Mouse (Mus musculus) adrenal gland, adult 2 months (tissue): ENCODE measurements around the gene Muc4. TPM values are rescaled to one million over a fixed set of nuclear protein-coding genes. Genes with fewer than 3 reads are reported as not detected.

Experiments used
- DNase-seq: peaks from one replicate; pipeline ENCODE4 v3.0.0; 2021
- polyA plus RNA-seq: library from polyadenylated mRNA; depleted of rRNA; stranded (reverse); fragments of >200 nt; gene quantifications from 2 replicates; pipeline ENCODE4 v1.2.3, GENCODE M21; 2012
- total RNA-seq, 2 experiments: library from RNA; stranded (reverse); gene quantifications; 2 replicates each; pipeline ENCODE4 v1.2.3; 2021

Gene Muc4
- total and polyA plus RNA-seq, 3 experiments: not detected

DNA sequence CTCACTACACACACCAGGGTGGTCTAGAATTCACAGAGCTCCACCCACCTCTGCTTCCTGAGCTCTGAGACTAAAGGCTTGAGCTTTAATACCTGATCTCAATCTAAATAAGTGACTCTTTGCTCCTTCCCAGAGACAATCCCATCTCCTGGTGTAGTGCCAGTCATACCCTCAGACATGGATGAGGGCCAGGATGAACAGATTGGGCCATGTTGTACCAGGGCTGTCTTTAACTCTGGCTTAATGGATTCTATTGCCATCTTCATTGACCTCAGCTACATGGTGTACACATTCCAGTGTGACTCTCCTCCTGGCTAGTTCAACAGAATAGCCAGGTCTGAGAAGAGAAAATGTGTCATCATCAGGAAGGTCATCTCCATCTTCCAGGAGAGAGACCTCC, 9.2 kb upstream of the Muc4 start:
- no peak for DNase-seq

DNA sequence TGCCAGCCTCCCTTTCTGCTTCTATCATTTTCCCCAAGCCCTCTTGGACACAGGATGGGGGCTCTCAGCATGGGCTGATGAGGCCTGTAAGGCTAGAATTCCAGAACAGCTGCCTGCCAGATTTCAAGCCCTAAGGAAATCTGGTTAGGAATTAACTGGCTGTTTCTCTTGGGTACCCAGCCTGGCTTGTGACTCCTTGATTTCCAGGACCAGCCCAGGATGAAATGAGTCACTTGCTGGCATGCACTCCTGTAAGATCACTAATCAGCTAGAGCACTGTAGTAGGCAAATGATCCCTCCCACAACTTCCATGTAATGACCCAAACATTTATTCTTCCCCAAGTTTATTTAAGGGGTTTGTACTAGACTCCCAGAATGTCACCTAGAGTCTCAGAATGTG, 7.4 kb upstream of the Muc4 start:
- DNase-seq: peak; percentile 49

DNA sequence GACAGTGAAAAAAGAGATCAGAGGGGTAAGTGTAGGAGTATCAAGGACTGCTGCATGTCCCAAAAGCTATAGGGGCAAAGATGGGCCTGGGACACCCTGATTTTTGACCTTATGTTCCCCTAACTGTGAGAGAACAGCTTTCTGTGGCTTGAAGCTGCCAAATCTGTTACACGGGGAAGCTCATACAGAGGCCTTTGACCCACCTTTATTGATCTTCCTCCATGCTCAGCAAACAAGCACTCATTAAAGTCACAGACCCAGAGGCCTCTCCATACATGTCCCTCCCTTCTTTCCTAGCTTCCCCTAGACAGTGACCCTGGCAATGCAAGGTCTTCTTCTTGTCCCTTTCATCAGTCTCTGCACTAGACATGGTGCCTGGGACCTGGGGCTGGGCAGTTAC, 7.0 kb upstream of the Muc4 start:
- no peak for DNase-seq

DNA sequence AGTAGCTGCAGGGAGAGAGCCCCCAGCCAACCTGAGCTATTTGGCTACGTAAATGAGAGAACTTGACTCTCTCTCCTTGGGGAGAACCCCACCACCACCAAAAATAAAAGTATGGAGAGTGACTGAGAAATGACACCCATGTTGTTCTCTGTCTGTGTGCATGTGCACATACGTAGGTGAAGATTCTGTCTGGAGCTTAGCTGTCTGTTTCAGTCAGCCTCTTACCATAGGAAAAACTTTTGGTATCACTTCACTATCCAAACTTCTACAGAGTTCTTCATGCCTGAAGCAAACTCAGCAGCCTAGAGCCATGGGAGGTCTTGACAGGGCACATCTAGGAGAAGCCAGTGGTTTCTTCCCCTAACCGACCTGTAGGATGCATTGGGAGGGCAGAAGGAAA, 2.5 kb upstream of the Muc4 start:
- no peak for DNase-seq

DNA sequence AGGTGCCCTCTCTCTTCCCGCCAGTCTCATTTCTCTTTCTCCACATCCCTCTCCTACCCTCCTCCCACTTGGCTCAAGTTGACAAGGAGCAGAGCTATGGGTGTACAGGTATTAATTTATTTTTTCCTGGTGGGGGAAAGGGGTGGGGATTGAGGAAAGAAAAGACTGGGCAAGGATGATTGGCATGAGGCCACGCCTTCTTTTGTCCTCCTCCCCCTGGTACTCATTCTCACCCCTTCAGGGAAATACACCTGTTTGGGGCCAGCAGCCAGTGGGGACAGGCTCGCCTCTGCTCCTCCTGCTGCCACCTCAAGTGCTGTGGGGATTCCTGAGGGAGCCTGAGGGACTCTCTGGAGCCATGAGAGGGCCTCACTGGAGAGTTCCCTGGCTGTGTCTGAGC, 336 bp downstream of the Muc4 start:
- DNase-seq: no peak

DNA sequence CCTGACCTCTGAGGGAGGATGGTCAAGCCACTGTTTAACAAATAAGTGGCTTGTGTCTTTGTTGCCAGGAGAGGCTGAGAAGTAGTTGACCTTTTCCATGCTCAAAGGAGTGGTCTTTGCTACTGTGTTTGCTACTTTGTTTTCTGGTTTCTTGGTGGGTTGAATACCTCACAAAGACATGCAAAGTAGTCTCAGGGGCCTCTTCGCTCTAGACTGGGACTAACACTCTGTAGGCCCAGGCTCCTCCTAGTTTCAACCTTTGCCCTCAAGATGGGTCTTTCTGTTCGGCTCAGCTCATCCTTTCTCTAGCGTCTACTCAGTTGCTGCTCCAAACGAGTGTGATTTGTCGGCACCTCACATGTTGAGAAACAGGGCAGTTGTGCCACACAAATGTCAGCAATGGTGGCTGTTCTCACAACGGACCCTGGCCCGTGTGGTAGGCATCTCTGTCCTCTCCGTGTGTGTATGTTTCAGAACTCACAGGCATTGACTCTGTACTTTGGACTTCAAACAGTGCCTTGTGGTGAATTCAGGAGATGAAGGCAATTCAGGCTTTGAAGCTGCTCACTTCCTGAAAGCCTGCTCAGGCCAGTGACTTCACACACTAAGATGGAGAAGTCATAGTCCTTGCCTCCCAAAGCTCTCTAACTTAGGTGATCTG, 4.4 kb downstream of the Muc4 start:
- DNase-seq: no peak

DNA sequence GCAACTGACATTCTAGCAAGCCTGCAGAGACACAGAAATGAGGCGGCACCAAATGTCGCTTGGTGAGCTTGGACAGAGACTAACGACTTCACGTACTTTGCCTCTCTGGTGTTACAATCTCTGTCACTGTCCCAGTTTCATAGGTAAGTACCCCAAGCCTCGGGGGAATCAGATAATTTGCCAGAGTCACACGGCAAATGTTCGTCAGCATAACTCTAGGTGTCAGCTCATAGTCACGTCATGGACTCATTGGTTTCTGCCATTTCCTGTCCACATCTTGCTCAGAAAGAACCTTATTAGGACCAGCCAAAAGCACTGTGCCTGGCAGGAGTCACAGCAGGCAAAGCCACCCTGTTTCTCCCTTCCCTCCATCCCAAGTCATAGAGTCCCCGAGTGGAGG, 5.7 kb downstream of the Muc4 start:
- no peak for DNase-seq

DNA sequence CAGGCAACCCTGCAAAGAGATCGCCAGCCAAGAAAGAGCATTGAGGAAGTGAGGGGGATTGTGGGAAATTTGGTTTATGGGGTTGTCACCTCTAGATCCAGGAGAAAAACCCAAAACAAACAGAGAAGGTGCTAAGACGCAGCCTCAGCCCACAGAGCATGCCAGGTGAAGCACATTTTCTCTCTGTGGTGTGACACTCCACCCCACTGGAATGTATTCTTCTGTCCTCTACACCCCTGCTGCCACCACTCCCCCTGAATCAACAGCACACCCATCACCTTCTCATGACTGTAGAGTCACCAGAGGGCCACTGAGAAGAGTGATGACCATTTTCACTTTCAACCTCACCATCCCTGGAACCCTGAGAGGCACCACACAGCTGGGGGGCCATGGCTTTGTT, 7.0 kb downstream of the Muc4 start:
- DNase-seq: no peak

DNA sequence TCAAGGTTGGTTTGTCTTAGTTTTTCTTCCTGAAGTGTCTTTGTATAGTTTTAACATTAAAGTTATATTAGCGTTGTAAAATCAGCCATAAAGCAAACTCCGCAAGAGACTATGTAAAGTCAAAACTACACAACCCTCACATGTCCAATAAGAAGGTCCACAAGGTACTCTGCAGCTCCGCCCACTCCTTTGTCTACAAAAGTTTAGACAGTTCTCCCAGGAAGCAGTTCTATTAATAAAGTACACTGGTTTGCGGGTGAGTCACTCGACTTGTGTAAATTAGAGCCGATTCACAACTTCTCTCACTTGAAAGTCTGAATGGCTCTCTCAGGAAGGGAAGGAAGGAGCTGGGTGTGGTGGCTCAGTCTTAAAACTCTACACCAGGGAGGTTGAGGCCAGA, 10.2 kb downstream of the Muc4 start:
- no peak for DNase-seq

DNA sequence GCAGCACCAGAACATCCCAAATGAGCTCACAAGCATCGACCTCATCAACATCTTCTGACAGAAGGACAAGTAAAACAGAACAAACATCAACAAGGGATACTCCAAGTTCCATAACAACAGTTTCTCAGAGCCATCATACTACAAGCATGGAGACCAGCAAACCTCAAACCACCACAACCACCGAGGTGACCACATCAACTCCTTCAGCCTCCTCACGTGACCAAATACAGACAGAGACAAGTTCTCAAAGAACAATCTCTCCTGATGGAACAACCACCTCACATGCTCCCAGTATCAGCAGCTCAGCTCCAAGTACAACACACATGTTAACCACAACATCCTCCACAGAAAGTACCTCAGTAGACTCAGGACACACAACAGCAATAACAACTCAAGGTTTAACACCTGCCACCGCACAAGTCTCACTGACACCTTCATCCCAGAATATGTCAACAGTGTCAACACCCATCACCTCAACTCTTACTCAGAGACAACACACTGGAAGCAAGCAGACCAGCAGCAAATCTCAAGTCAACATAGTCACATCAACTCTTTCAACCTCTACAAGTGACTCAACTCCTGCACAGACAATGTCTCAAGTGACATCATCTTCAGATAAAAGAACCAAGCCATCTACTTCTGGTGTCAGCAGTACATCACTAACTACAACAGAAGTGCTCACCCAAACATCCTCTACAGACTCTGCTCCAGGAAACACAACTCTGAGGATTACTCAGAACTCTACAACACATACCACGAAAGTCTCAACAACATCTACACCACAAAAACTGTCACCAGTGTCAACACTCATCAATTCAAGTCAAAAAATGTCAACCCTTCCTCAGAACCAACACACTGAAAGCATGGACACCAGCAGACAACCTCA, 14.8 kb downstream of the Muc4 start:
- DNase-seq: no peak

DNA sequence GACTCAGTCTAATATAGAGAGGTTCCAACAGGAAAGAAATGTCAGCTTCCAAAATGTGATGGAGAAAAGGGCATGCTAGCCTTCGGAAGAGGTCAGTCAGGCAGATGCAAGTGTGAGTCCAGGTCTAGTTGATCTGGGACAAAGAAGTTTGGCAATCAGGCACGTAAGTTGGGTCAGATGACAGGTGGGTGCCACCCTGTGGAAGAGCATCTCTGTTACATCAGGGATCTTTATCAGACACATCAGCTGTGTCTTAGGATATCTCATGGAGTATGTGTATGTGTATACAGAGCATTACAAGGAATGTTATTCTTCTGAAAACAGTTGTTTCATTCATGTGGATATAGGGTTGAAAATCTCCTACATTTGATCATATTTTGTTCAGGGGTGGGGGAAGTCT, 28.9 kb downstream of the Muc4 start:
- no peak for DNase-seq

DNA sequence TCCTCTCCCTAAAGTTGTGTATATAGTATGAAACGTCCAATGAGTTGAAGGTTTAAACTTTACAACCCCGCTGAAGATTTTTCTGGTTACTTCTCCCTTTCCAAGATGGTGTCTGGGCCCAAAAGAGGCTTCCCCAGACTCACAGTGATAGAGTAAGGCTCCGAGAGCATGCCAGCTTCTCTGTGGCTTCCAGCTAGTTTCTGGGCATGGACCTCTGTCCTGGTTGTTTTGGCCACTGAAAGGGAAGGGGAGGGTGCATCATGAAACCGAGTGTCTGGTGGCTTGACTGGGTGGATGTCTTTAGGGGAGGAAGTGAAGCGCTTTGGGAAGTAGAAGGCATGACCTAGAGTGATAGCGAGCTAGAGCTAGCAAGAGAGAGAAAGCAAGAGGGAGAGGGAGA, 29.3 kb downstream of the Muc4 start:
- DNase-seq: no peak

DNA sequence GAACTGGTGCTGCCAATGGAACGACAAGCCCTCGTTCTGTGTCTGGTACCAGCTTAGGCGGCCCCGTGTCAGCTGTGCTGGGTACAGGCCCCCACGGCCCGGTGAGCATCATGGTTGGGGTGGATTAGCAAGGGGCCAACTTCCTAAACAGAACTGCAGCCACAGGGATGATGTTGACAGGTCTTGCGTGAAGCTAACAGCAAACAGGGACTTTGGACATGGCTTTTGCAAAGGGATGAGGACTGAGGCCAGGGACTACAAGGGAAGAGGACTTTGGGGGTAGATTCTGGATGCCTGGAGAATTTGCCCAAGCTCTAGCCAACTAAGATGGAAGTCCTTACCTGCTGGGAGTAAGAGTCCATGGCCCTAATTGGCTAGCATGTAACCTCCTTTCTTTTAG, 31.2 kb downstream of the Muc4 start:
- DNase-seq: no peak

DNA sequence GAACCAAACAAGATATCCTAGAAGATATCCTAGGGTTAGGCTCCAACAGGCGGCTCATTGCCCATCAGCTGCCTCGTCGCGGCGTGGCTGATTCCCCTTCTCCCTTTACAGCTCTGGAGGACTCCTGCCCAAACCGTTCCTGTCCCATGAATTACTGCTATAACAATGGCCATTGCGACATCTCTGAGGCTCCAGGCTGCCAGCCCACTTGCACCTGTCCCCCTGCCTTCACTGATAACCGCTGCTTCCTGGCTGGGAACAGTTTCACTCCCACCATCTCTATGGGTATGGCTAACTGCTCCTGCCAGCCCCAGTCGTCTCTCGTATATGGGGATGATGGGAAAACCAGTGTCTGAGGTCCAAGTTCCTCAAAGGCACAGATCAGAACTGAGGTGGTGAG, 41.0 kb downstream of the Muc4 start:
- no peak for DNase-seq

DNA sequence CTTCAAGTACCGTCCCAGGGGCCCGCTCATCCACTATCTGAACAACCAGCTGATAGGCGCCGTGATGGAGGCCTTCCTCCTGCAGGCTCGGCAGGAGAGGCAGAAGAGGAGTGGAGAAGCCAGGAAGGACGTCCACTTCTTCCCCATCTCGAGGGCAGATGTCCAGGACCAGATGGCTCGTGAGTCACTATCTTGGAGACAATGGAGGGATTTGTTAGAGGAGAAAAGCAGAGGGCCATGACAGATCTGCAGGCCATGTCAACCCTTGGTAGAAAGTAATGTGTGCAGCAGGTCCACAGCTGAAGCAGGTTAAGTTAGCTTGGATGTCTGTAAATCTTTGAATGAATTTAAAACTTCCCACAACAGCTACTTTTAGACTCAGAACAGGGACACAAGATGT, 43.3 kb downstream of the Muc4 start:
- no peak for DNase-seq

DNA sequence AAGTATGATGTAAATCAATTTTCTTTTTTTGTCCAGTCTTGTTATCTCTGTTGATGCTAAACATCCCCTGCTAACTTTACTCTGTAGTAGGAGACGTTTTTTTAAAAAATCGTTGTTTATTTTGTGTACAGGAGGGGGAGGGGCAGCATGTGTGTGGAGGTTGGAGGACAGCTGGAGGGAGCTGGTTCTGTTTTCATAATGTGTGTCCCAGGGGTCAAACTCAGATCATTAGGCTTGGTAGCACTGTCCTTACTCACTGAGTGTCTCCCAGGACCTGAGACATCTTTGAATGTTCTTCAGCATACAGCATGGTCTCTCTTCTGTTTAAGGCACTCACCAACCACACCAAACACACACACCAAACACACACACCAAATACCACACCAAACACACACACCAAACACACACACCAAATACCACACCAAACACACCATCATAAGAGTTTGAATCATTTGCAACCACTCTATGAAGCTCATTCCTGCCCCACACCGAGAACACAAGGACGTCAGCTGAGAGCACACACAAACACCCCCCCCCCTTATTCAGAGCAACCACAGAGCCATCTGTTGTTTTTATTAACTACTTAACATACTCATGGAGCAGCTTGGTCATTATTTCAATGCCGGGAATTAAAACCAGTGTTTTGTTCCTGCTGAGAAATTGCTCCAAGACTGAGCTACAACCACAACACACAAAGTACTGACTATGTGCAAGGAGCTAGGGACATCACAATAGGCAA, 47.8 kb downstream of the Muc4 start:
- no peak for DNase-seq

DNA sequence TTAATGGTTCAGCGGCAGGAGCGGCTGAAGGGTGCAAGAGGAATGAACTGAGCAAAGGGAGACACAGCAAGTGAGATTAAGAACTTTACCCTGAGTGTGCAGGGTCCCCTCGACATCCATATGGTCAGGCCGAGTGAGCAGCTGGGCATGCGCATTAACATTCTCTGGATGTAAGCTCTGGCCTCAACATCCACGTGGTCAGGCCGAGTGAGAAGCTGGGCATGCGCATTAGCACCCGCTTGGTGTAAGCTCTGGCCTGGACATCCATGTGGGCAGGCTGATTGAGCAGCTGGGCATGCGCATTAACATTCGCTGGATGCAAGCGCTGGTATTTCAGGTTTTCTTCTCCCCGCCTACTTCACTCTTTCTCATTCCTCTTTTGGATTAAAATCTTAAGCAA, 49.2 kb downstream of the Muc4 start:
- no peak for DNase-seq

DNA sequence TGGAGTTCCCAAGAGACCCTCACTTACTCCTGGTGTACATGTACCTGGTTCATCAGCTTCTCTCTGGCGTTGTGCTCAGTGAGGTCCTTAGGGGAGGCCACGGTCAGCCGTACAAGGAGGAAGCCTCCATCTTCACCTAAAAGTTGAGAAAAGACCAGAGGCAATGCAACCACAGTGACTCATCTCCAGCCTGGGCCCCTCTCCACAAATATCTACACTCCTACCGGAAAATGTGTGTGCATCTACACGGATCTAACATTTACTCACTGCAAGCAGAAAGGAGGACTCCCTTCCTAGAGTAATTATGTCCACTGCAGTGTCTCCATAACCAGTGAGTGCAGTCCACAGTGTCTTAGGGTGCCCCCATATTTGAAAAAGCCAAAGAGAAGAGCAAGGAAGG, 54.4 kb downstream of the Muc4 start:
- DNase-seq: no peak

DNA sequence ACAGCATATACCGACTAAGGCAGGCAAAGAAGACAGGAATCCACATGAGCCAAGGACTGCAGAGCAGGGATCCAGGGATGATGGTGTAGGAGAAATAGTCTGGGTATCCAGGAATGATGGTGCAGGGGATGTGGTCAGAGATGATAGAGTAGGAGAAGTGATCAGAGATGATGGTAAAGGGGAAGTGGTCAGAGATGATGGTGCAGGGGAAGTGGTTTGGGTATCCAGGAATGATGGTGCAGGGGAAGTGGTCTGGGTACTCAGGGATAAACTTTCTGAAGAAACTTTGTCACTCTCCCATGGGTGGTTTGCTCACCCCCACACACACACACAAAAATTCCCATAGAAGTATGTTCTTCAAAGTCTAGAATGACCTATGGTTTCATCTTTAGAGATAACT, 59.5 kb downstream of the Muc4 start:
- no peak for DNase-seq

DNA sequence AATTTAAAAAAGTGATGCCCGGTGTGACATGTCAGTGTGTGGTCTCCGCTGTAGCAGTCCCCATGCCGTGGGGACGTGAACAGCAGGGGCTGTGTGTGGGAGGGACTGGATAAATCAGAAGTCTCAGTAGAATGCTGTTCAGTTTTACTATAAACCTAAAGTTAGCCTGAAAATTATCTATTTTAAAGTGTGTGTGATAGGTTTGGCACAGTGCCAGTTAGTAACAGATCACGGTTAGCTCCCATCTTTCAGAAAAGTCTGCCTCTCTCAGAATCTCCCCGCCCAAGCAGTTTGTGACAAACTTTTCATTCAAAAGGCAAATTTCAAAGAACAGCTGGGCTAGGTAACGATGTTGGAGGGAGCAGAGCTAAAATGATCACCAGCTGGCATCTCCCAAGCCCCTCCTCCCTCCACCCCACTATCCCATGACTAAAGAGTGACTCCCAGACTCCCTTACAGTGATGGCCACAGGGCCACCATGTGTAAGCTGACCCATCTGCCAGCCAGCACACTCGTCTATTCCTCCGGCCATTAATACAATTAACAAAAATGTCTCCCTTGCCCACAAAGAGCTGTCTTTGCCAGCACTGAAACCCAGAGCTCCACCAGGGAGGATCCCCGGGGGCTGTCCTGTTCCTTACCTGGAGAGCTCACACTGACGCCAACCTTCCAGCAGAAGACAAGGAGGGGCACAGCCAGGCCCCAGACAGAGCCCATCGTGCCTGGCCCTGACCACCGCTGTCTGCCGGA, 61.2 kb downstream of the Muc4 start:
- DNase-seq: no peak

DNA sequence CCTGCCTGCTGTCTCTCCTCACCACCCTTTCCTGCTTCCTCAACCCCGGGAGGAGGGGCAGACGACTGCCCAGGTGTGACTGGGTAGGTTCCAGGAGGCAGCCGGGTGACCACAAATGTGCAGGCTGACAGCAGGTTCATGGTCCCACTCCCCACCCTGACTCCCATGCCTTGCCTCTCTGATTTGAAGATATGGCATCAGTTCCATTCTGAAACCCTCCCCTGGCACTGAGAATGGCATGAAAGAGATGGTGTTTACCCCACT, 61.7 kb downstream of the Muc4 start, which contains the start of gene Muc20:
Gene Muc20, minus strand, starts transcription at position 10 of the 264 bp plus-strand sequence.
- no peak for DNase-seq

DNA sequence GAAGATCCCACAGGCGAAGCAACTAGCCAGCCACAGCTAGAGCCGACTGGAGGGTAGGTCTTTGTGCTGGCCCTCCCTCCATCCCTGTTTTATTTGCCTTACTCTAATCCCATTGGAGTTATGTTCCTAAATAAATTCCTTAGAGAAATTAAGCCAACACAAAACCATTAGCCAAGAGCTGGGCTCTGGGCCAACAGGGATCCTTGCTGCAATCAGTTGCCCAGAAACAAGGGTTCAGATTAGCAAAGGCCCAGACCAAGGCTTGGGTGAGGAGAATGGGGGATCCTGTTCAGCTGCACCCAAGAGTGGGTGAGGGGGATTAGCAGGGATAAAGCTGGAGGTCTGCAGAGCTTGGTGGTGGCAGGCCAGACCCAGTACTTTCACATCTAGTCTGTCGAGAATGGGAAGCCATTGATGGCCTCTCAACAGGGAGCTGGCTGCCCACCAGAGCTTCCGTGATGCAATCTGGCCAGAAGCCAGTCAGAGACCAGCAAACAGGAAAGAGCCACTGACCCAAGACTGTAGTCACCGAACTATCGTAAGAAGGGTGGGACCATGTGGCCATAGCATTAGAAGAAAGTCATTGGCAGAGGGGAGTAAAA, 67.7 kb downstream of the Muc4 start:
- peak; percentile 78 for DNase-seq
